Mouse (Mus musculus): ENCODE data around the gene Nupl2.

DNA sequence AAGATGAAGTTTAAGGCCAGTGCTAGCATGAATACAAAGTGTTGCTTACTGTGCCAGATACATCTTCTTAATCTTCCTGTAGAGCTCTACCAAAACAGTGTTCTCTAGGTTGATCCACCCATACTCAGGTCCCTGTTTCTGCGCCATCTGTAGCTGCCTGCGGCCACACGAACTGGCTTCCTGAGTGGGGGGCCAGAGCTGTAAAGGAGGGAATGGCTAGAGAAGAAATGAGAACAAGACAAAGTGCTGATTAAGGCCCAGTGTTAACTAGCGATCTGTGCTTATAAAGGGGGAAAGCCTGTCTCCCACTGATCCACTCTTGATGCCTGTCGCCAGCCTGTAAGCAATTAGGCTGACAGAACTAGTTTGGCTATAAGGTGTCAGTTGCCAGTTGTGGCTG is 38.5 kb downstream of the Nupl2 start:
- TF ChIP-seq CTCF (IDR thresholded peaks at IDR 0.05; ENCODE audit: extremely low read depth, insufficient read depth, insufficient read length, insufficient replicate concordance) (no peak), POLR2A (IDR thresholded peaks at IDR 0.05; ENCODE audit: low read depth, low read length) (no peak)

Measured in spleen, adult 2 months (tissue).